Mouse (Mus musculus) forebrain, embryonic 11.5 days (tissue): ENCODE results near the gene Col4a3. TPM values are rescaled to one million over a fixed set of nuclear protein-coding genes. Genes with fewer than 3 reads are reported as not detected.

ENCODE experiments used
- ATAC-seq: fragments of 200-750 bp; cut with Nextera tagmentation; replicated peaks from 2 replicates; pipeline ENCODE4 v1.8.0; 2017; ENCODE audit warnings: moderate TSS enrichment; ENCODE audit not compliant: low FRiP score
- DNase-seq: peaks from one replicate; pipeline ENCODE4 v3.0.0-alpha.2; 2017; ENCODE audit warnings: low spot score
- H3K27ac ChIP-seq: fragments of 300-500 bp; sonication (generic); 2 replicates; pipeline ENCODE4 v1.5.1; 2014; ENCODE audit warnings: low read depth, low read length
- H3K27me3 ChIP-seq: fragments of 300-500 bp; sonication (generic); 2 replicates; pipeline ENCODE4 v1.6.1; 2014; ENCODE audit warnings: mild to moderate bottlenecking, low read length, mixed read lengths; ENCODE audit not compliant: control insufficient read depth, insufficient read depth
- H3K36me3 ChIP-seq: fragments of 300-500 bp; sonication (generic); 2 replicates; pipeline ENCODE4 v1.6.1; 2014; ENCODE audit warnings: mild to moderate bottlenecking, low read length, moderate library complexity, mixed read lengths; ENCODE audit not compliant: control insufficient read depth, insufficient read depth
- H3K4me1 ChIP-seq: fragments of 300-500 bp; sonication (generic); replicated peaks from 2 replicates; pipeline ENCODE4 v1.6.1; 2014; ENCODE audit warnings: low read length, mixed read lengths; ENCODE audit not compliant: control insufficient read depth, insufficient read depth
- H3K4me2 ChIP-seq: fragments of 300-500 bp; sonication (generic); 2 replicates; pipeline ENCODE4 v1.6.1; 2014; ENCODE audit warnings: low read depth, mild to moderate bottlenecking, low read length, moderate library complexity, mixed read lengths; ENCODE audit not compliant: severe bottlenecking
- H3K4me3 ChIP-seq: fragments of 300-500 bp; sonication (generic); 2 replicates; pipeline ENCODE4 v1.5.1; 2014; ENCODE audit warnings: low read depth, low read length
- H3K9ac ChIP-seq: fragments of 300-500 bp; sonication (generic); 2 replicates; pipeline ENCODE4 v1.6.1; 2014; ENCODE audit warnings: low read length
- H3K9me3 ChIP-seq: fragments of 300-500 bp; sonication (generic); 2 replicates; pipeline ENCODE4 v1.6.1; 2016; ENCODE audit warnings: low read length, mixed read lengths; ENCODE audit not compliant: control insufficient read depth
- WGBS: fragments of 180-500 bp; shearing (Covaris S2); extraction: QIAGEN DNeasy Blood & Tissue Kit; methylation state at CpG from one replicate; pipeline ENCODE4 v1.1.7; 2014; 5-methylcytosine and 5-hydroxymethylcytosine counted together
- polyA plus RNA-seq: library from polyadenylated mRNA; unstranded; fragments of >200 nt; fragmentation: Nextera tagmentation; extraction: Ambion mirVana; gene quantifications from 2 replicates; pipeline ENCODE4 v1.2.1, GENCODE M21; 2014

Gene Col4a3
- 0.08 and 0.28 TPM in 2 replicates for polyA plus RNA-seq

GRCm38 (mm10) chr1:82586713-82587399 lies at the start of gene Col4a3, which contains the start of gene Col4a4:
TSS of gene Col4a3 (plus strand) at chr1:82586921.
TSS of gene Col4a4 (minus strand) at chr1:82586849.
- Histone ChIP-seq H3K27ac (no peak within 1 kb of the TSS), H3K4me1 (no peaks in the 10 kb centered on the region; the same call in 1 of the 2 replicates), H3K27me3 (0 out of 2 replicates have a peak, but pooled peaks cover 2% of the 10 kb centered on the region), H3K9me3 (no peaks in the 10 kb centered on the region), H3K4me3 (peak within 1 kb of the TSS; percentile 29), H3K9ac (peak within 1 kb of the TSS; percentile 48), H3K36me3 (no peaks in the 10 kb centered on the region), H3K4me2 (peak within 1 kb of the TSS; percentile 63)
- WGBS, result 3% methylated on average over 33 of the region's 34 CpGs
- DNase-seq (peak; percentile 53), ATAC-seq (0 out of 2 replicates have a peak, but pooled peaks have one; percentile 53)

- Histone ChIP-seq H3K4me1 (no peaks in the 10 kb centered on the region), H3K9me3 (no peaks in the 10 kb centered on the region), H3K9ac (no peak overlapping the region), H3K27me3 (no peaks in the 10 kb centered on the region), H3K4me3 (no peak overlapping the region), H3K27ac (no peak overlapping the region), H3K4me2 (no peak overlapping the region), H3K36me3 (no peaks in the 10 kb centered on the region)
- no peak for ATAC-seq
- no peak for DNase-seq
- 82% methylated on average over 3 of the region's 3 CpGs for WGBS
Observed at GRCm38 (mm10) chr1:82537848-82538247, 48.9 kb upstream of the Col4a3 start.

- DNase-seq, result no peak
- 90% methylated on average over 5 of the region's 5 CpGs for WGBS
Observed at GRCm38 (mm10) chr1:82540056-82540455, 46.7 kb upstream of the Col4a3 start.

GRCm38 (mm10) chr1:82543934-82544333 lies 42.8 kb upstream of the Col4a3 start:
- H3K9me3 ChIP-seq, result no peaks in the 10 kb centered on the region
- no peak overlapping the region for H3K4me3 ChIP-seq
- no peaks in the 10 kb centered on the region; the same call in 1 of the 2 replicates for H3K4me1 ChIP-seq
- DNase-seq (no peak), ATAC-seq (peak; percentile 39; the same call in 1 of the 2 replicates)
- 88% methylated on average over 2 of the region's 2 CpGs for WGBS
- no peak overlapping the region for H3K4me2 ChIP-seq
- H3K9ac ChIP-seq, result no peak overlapping the region
- H3K27me3 ChIP-seq, result no peaks in the 10 kb centered on the region
- no peak overlapping the region for H3K27ac ChIP-seq
- H3K36me3 ChIP-seq, result no peaks in the 10 kb centered on the region

More at GRCm38 (mm10) chr1:82540056-82540455, 46.7 kb upstream of the Col4a3 start:
- no peaks in the 10 kb centered on the region; the same call in 1 of the 2 replicates for H3K4me1 ChIP-seq
- ATAC-seq, result no peak
- H3K4me3 ChIP-seq, result no peak overlapping the region
- H3K9me3 ChIP-seq, result no peaks in the 10 kb centered on the region
- no peaks in the 10 kb centered on the region for H3K36me3 ChIP-seq
- no peak overlapping the region for H3K4me2 ChIP-seq
- H3K9ac ChIP-seq, result no peak overlapping the region
- H3K27ac ChIP-seq, result no peak overlapping the region
- H3K27me3 ChIP-seq, result no peaks in the 10 kb centered on the region

- H3K4me2 ChIP-seq, result no peak overlapping the region
- no peak overlapping the region for H3K27ac ChIP-seq
- no peaks in the 10 kb centered on the region; the same call in 1 of the 2 replicates for H3K4me1 ChIP-seq
- DNase-seq (no peak), ATAC-seq (peak; percentile 63)
- no peaks in the 10 kb centered on the region for H3K9me3 ChIP-seq
- no peak overlapping the region for H3K9ac ChIP-seq
- no peaks in the 10 kb centered on the region for H3K27me3 ChIP-seq
- WGBS, result 54% methylated on average over 6 of the region's 6 CpGs
- no peak overlapping the region for H3K4me3 ChIP-seq
- no peaks in the 10 kb centered on the region for H3K36me3 ChIP-seq
Observed at GRCm38 (mm10) chr1:82544419-82545185, 42.1 kb upstream of the Col4a3 start.

GRCm38 (mm10) chr1:82545199-82545960 lies 41.3 kb upstream of the Col4a3 start:
- ATAC-seq, result peak; percentile 74
- 52% methylated on average over 8 of the region's 8 CpGs for WGBS
- H3K9me3 ChIP-seq, result no peaks in the 10 kb centered on the region

GRCm38 (mm10) chr1:82554443-82554850 lies 32.3 kb upstream of the Col4a3 start:
- Histone ChIP-seq H3K27ac (no peak overlapping the region), H3K4me3 (no peak overlapping the region), H3K4me2 (no peak overlapping the region), H3K36me3 (no peaks in the 10 kb centered on the region), H3K27me3 (no peaks in the 10 kb centered on the region), H3K9me3 (no peaks in the 10 kb centered on the region), H3K9ac (no peak overlapping the region), H3K4me1 (no peaks in the 10 kb centered on the region)
- ATAC-seq, result peak; percentile 84
- peak; percentile 68 for DNase-seq
- WGBS, result 45% methylated on average over 6 of the region's 6 CpGs

More at GRCm38 (mm10) chr1:82545199-82545960, 41.3 kb upstream of the Col4a3 start:
- Histone ChIP-seq H3K4me2 (no peak overlapping the region), H3K4me1 (no peaks in the 10 kb centered on the region; the same call in 1 of the 2 replicates), H3K27ac (no peak overlapping the region), H3K36me3 (no peaks in the 10 kb centered on the region), H3K9ac (no peak overlapping the region), H3K4me3 (no peak overlapping the region), H3K27me3 (no peaks in the 10 kb centered on the region)
- no peak for DNase-seq

- Histone ChIP-seq H3K4me2 (no peak overlapping the region), H3K4me1 (no peaks in the 10 kb centered on the region), H3K4me3 (no peak overlapping the region), H3K9me3 (no peaks in the 10 kb centered on the region), H3K27ac (no peak overlapping the region), H3K9ac (no peak overlapping the region), H3K27me3 (no peaks in the 10 kb centered on the region), H3K36me3 (no peaks in the 10 kb centered on the region)
- peak; percentile 27; the same call in 1 of the 2 replicates for ATAC-seq
- 81% methylated on average over 5 of the region's 5 CpGs for whole genome bisulfite sequencing
- DNase-seq, result no peak
Observed at GRCm38 (mm10) chr1:82554889-82555288, 31.8 kb upstream of the Col4a3 start.
